ENCODE assay signal across 8 mouse cellular contexts in the genomic region with DNA sequence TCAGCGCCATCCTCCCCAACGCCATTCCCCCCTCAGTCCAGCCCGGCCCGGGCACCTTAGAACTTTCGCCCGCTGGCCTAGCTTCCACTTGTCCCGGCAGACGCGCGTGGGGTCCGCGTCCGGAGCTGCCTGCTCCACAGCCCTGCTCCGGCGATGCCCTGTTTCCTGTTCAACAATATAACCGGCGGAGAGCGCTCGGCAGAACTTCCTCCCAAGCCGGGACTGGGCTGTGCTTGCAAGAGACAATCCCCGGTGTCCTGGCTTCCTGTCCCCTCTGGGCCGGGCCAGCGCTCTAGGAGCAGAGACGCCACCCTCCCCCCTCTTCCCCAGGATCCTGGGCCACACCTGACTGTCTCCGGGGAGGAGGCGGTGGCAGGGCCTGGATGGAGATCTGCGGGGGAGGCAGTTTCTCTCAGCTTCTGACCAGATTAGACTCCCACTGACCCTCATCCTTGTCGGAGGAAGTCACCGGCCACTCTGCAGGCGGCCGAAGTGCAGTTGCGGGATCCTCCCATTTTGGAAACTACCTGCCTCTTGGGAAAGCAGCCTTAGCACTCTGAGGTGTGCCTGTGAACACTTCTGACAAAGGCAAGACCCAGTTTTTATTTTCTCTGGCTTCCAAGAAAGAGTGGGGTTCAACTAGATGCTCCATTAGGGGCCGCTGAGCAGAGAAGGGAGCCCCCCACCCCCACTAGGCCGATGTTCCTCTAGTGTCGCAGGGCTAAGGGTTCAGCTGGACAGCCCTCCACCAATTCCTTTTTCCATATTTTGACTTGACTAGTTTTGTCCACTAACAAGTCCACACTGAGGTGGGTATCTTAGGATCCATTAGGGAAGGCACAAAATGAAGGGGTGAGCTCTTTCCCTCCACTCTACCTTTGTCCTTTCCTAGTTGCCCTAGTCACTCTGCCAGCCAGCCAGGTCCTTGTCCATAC. TPM values are rescaled to one million over a fixed set of nuclear protein-coding genes. Genes with fewer than 3 reads are reported as not detected.
DNase-seq lines count a peak whose midpoint lies in the region; ATAC-seq and TF ChIP-seq lines count a peak whose summit lies in the region.

A gene (minus strand): TSS at position 479 of the 935 bp plus-strand sequence.

- H3K9ac ChIP-seq in forebrain, embryonic 11.5 days (ENCODE audit: low read length): peak within 1 kb of the TSS; percentile 21
- peak within 1 kb of the TSS; percentile 66 for H3K9ac ChIP-seq in heart, postnatal 0 days (replicated peaks; ENCODE audit: low read depth, low read length)
- peak within 1 kb of the TSS; percentile 71 for H3K9ac ChIP-seq in lung, postnatal 0 days (replicated peaks; ENCODE audit: low read depth)

- peak within 1 kb of the TSS; percentile 28 for H3K4me3 ChIP-seq in forebrain, embryonic 11.5 days (ENCODE audit: low read depth, low read length)
- H3K4me3 ChIP-seq in heart, postnatal 0 days (ENCODE audit: low read depth, low read length): peak within 1 kb of the TSS; percentile 60
- H3K4me3 ChIP-seq in lung, postnatal 0 days (ENCODE audit: low read depth, low read length): peak within 1 kb of the TSS; percentile 57

- H3K4me2 ChIP-seq in forebrain, embryonic 11.5 days (ENCODE audit: low read depth, low read length, severe bottlenecking): peak within 1 kb of the TSS; percentile 54
- peak within 1 kb of the TSS; percentile 79 for H3K4me2 ChIP-seq in heart, postnatal 0 days (ENCODE audit: low read depth, low read length)
- peak within 1 kb of the TSS; percentile 94 for H3K4me2 ChIP-seq in lung, postnatal 0 days (replicated peaks; ENCODE audit: low read depth, low read length)

- H3K9me3 ChIP-seq in forebrain, embryonic 11.5 days (ENCODE audit: control insufficient read depth, low read length): no peaks in the 10 kb centered on the region
- H3K9me3 ChIP-seq in heart, postnatal 0 days (replicated peaks; ENCODE audit: control insufficient read depth, low read length): no peaks in the 10 kb centered on the region
- no peaks in the 10 kb centered on the region for H3K9me3 ChIP-seq in lung, postnatal 0 days (ENCODE audit: low read length)

- ATAC-seq in forebrain, embryonic 11.5 days (replicated peaks; ENCODE audit: low FRiP score): no peak
- ATAC-seq in heart, postnatal 0 days (ENCODE audit: insufficient read depth, low read depth): peak; percentile 74
- peak; percentile 70 for ATAC-seq in lung, postnatal 0 days

- no peaks in the 10 kb centered on the region for H3K36me3 ChIP-seq in forebrain, embryonic 11.5 days (ENCODE audit: control insufficient read depth, insufficient read depth, low read length)
- H3K36me3 ChIP-seq in heart, postnatal 0 days (replicated peaks; ENCODE audit: control insufficient read depth, insufficient read depth, low read length): peaks cover 11% of the 10 kb centered on the region; the same call in 1 of the 2 replicates
- H3K36me3 ChIP-seq in lung, postnatal 0 days (ENCODE audit: insufficient read depth, low read length): 0 out of 2 replicates have a peak, but pooled peaks cover 4% of the 10 kb centered on the region

- WGBS in forebrain, embryonic 11.5 days: 1% methylated on average over 35 of the region's 35 CpGs
- WGBS in heart, postnatal 0 days: 3% methylated on average over 35 of the region's 35 CpGs
- WGBS in lung, postnatal 0 days: 3% methylated on average over 34 of the region's 35 CpGs

- TF ChIP-seq CTCF in heart, postnatal 0 days (IDR thresholded peaks at IDR 0.05; ENCODE audit: low read depth): no peak
- peak; percentile 0; the same call in 1 of the 2 replicates for TF ChIP-seq CTCF in lung, postnatal 0 days (IDR thresholded peaks at IDR 0.05)

- peak; percentile 71; the same call in 1 of the 2 replicates for TF ChIP-seq EP300 in heart, postnatal 0 days (IDR thresholded peaks at IDR 0.05; ENCODE audit: low read depth)
- TF ChIP-seq EP300 in lung, postnatal 0 days (IDR thresholded peaks at IDR 0.05): peak; percentile 67; the same call in 1 of the 2 replicates

- H3K27me3 ChIP-seq in forebrain, embryonic 11.5 days (ENCODE audit: control insufficient read depth, insufficient read depth, low read length): peaks cover 57% of the 10 kb centered on the region
- peaks cover 48% of the 10 kb centered on the region for H3K27me3 ChIP-seq in heart, postnatal 0 days (ENCODE audit: control insufficient read depth, insufficient read depth, low read length)
- H3K27me3 ChIP-seq in lung, postnatal 0 days (replicated peaks; ENCODE audit: insufficient read depth, low read length): no peaks in the 10 kb centered on the region

- DNase-seq in CD8-positive naive resting alpha-beta T cell, adult 2 months (ENCODE audit: low read depth in 2 of 2, low spot score in 2 of 2): peak; percentile 34 to 49
- DNase-seq in adrenal gland, adult 8-10 months: peak; percentile 65
- peak; percentile 70 for DNase-seq in forebrain, embryonic 11.5 days (ENCODE audit: low spot score)
- DNase-seq in heart, postnatal 0 days (ENCODE audit: low spot score): peak; percentile 69
- peak; percentile 85 to 94 for DNase-seq in kidney, postnatal 25 days
- DNase-seq in lung, postnatal 0 days (ENCODE audit: low spot score): peak; percentile 89
- DNase-seq in ovary, postnatal 14 days (ENCODE audit: low spot score): peak; percentile 43
- DNase-seq in urinary bladder, postnatal 4 days (ENCODE audit: low spot score in 2 of 2): peak; percentile 57 to 74

- H3K27ac ChIP-seq in forebrain, embryonic 11.5 days (ENCODE audit: low read depth, low read length): no peak within 1 kb of the TSS
- H3K27ac ChIP-seq in heart, postnatal 0 days (ENCODE audit: low read depth): peak within 1 kb of the TSS; percentile 92
- peak within 1 kb of the TSS; percentile 94 for H3K27ac ChIP-seq in lung, postnatal 0 days (ENCODE audit: low read length)

- H3K4me1 ChIP-seq in forebrain, embryonic 11.5 days (replicated peaks; ENCODE audit: control insufficient read depth, insufficient read depth, low read length): peaks cover 12% of the 10 kb centered on the region
- H3K4me1 ChIP-seq in heart, postnatal 0 days (ENCODE audit: control insufficient read depth, insufficient read depth): peaks cover 9% of the 10 kb centered on the region; the same call in 1 of the 2 replicates
- H3K4me1 ChIP-seq in lung, postnatal 0 days (ENCODE audit: insufficient read depth, low read depth, low read length): peaks cover 10% of the 10 kb centered on the region

RNA-seq across cellular contexts. Expression of the gene that starts here (rescaled TPM):
- 10 to 100 TPM; 11.9 to 22.2 (median 15.9) TPM for total RNA-seq in adrenal gland, adult 8-10 months (2022)
- 3.2 TPM in 2 replicates for polyA plus RNA-seq in forebrain, embryonic 11.5 days (2014; fragmentation: Nextera tagmentation; extraction: Ambion mirVana)
- total RNA-seq in heart, postnatal 0 days (2014; rRNA removed; ENCODE audit: low replicate concordance): 9.7 and 15.1 TPM in 2 replicates
- polyA plus RNA-seq in heart, postnatal 0 days (2015; fragmentation: Nextera tagmentation; extraction: Ambion mirVana): 5.4 and 6.5 TPM in 2 replicates
- polyA plus RNA-seq in lung, postnatal 0 days (2015; fragmentation: Nextera tagmentation; extraction: Ambion mirVana): 18.5 and 20.0 TPM in 2 replicates

Comparison
In these comparisons a context has a peak if more than half of its experiments do, and no peak if none do; other contexts are left out.
1. H3K9ac ChIP-seq: peak in every context shown above with its lines; median percentile 71 in lung, postnatal 0 days; 66 in heart, postnatal 0 days; 21 in forebrain, embryonic 11.5 days.